Mouse (Mus musculus) liver, postnatal 0 days (tissue): ENCODE results near the gene Selenoo. TPM values are rescaled to one million over a fixed set of nuclear protein-coding genes. Genes with fewer than 3 reads are reported as not detected.

Experiments used
- ATAC-seq: fragments of 200-750 bp; cut with Nextera tagmentation; 2 replicates; pipeline ENCODE4 v1.8.0; 2017; ENCODE audit warnings: mild to moderate bottlenecking, moderate library complexity
- DNase-seq: peaks from one replicate; pipeline ENCODE4 v3.0.0-alpha.2; 2016
- H3K27ac ChIP-seq: fragments of 300-500 bp; sonication (generic); 2 replicates; pipeline ENCODE4 v1.5.1; 2014; ENCODE audit warnings: antibody characterized with exemption, moderate library complexity, mild to moderate bottlenecking, low read depth
- H3K27me3 ChIP-seq: fragments of 300-500 bp; sonication (generic); 2 replicates; pipeline ENCODE4 v1.6.1; 2014; ENCODE audit warnings: low read length, control low read depth, mixed read lengths; ENCODE audit not compliant: insufficient read depth
- H3K36me3 ChIP-seq: fragments of 300-500 bp; sonication (generic); replicated peaks from 2 replicates; pipeline ENCODE4 v1.6.1; 2014; ENCODE audit warnings: mild to moderate bottlenecking, control low read depth, low read length, moderate library complexity, mixed read lengths; ENCODE audit not compliant: insufficient read depth
- H3K4me1 ChIP-seq: fragments of 300-500 bp; sonication (generic); 2 replicates; pipeline ENCODE4 v1.6.1; 2014; ENCODE audit warnings: antibody characterized with exemption, mild to moderate bottlenecking, control low read depth; ENCODE audit not compliant: insufficient read depth
- H3K4me2 ChIP-seq: fragments of 300-500 bp; sonication (generic); 2 replicates; pipeline ENCODE4 v1.6.1; 2014; ENCODE audit warnings: low read depth, mild to moderate bottlenecking, low read length, moderate library complexity, mixed read lengths
- H3K4me3 ChIP-seq: fragments of 300-500 bp; sonication (generic); 2 replicates; pipeline ENCODE4 v1.5.1; 2014; ENCODE audit warnings: low read depth, low read length
- H3K9ac ChIP-seq: fragments of 300-500 bp; sonication (generic); replicated peaks from 2 replicates; pipeline ENCODE4 v1.6.1; 2014; ENCODE audit warnings: mild to moderate bottlenecking, moderate library complexity
- H3K9me3 ChIP-seq: fragments of 300-500 bp; sonication (generic); 2 replicates; pipeline ENCODE4 v1.6.1; 2016; ENCODE audit warnings: mild to moderate bottlenecking, control low read depth, low read length, mixed read lengths
- CTCF ChIP-seq: sonication (generic); IDR thresholded peaks from 2 replicates; pipeline ENCODE4 v1.5.1; 2016; ENCODE audit warnings: antibody characterized with exemption, low read depth
- EP300 ChIP-seq: IDR thresholded peaks from 2 replicates; pipeline ENCODE4 v1.6.1; 2016; ENCODE audit warnings: antibody characterized with exemption, low read depth, mild to moderate bottlenecking
- WGBS: fragments of 180-500 bp; shearing (Covaris S2); extraction: QIAGEN DNeasy Blood & Tissue Kit; methylation state at CpG from one replicate; pipeline ENCODE4 v1.1.7; 2014; ENCODE audit not compliant: insufficient replicate concordance; 5-methylcytosine and 5-hydroxymethylcytosine counted together
- polyA plus RNA-seq: library from polyadenylated mRNA; unstranded; fragments of >200 nt; fragmentation: Nextera tagmentation; extraction: Ambion mirVana; gene quantifications from 2 replicates; pipeline ENCODE4 v1.2.1, GENCODE M21; 2015

The Selenoo gene
- polyA plus RNA-seq, 1 experiment from 2014 or later, result 14.3 TPM

- no peak for DNase-seq
- H3K4me3 ChIP-seq, result no peak overlapping the region
- H3K27me3 ChIP-seq, result peaks cover 58% of the 10 kb centered on the region
- H3K4me2 ChIP-seq, result no peak overlapping the region
- no peak for ATAC-seq
- TF ChIP-seq CTCF, result no peak
- TF ChIP-seq EP300, result no peak
- no peak overlapping the region for H3K27ac ChIP-seq
- no peak overlapping the region for H3K9ac ChIP-seq
- H3K36me3 ChIP-seq, result no peaks in the 10 kb centered on the region
- no peaks in the 10 kb centered on the region for H3K9me3 ChIP-seq
- H3K4me1 ChIP-seq, result peaks cover 3% of the 10 kb centered on the region; the same call in 1 of the 2 replicates
- 79% methylated on average over 5 of the region's 5 CpGs for WGBS
Measured at GRCm38 (mm10) chr15:89064891-89065290, 24.0 kb upstream of the Selenoo start.

- no peak for DNase-seq
- Histone ChIP-seq H3K36me3 (no peaks in the 10 kb centered on the region), H3K9me3 (no peaks in the 10 kb centered on the region), H3K4me3 (no peak overlapping the region), H3K4me2 (no peak overlapping the region), H3K27me3 (peaks cover 35% of the 10 kb centered on the region), H3K4me1 (peaks cover 3% of the 10 kb centered on the region; the same call in 1 of the 2 replicates), H3K27ac (no peak overlapping the region), H3K9ac (no peak overlapping the region)
- no peak for ATAC-seq
- WGBS, result 26% methylated on average over 35 of the region's 35 CpGs
- no peak for TF ChIP-seq CTCF
- TF ChIP-seq EP300, result no peak
Measured at GRCm38 (mm10) chr15:89067609-89068008, 21.3 kb upstream of the Selenoo start.

DNA sequence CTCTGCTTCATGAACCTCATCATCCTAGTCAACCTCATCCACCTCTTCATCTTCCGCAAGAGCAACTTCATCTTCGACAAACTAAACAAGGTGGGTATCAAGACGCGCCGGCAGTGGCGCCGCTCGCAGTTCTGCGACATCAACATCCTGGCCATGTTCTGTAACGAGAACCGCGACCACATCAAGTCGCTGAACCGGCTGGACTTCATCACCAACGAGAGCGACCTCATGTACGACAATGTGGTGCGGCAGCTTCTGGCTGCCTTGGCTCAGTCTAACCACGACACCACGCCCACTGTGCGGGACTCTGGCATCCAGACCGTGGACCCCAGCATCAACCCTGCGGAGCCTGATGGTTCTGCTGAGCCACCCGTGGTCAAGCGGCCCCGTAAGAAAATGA, 20.7 kb upstream of the Selenoo start:
- Histone ChIP-seq H3K27me3 (peaks cover 34% of the 10 kb centered on the region), H3K9ac (no peak overlapping the region), H3K4me2 (no peak overlapping the region), H3K9me3 (no peaks in the 10 kb centered on the region), H3K4me3 (no peak overlapping the region), H3K36me3 (no peaks in the 10 kb centered on the region), H3K4me1 (peaks cover 3% of the 10 kb centered on the region; the same call in 1 of the 2 replicates), H3K27ac (no peak overlapping the region)
- WGBS, result 34% methylated on average over 26 of the region's 26 CpGs
- DNase-seq (no peak), ATAC-seq (no peak)
- no peak for TF ChIP-seq EP300
- TF ChIP-seq CTCF, result no peak

- TF ChIP-seq CTCF (no peak), EP300 (no peak)
- no peak overlapping the region for H3K27ac ChIP-seq
- H3K9ac ChIP-seq, result no peak overlapping the region
- no peaks in the 10 kb centered on the region for H3K36me3 ChIP-seq
- 80% methylated on average over 19 of the region's 19 CpGs for WGBS
- peaks cover 3% of the 10 kb centered on the region; the same call in 1 of the 2 replicates for H3K4me1 ChIP-seq
- H3K4me2 ChIP-seq, result no peak overlapping the region
- no peak overlapping the region for H3K4me3 ChIP-seq
- ATAC-seq (no peak), DNase-seq (no peak)
- H3K27me3 ChIP-seq, result peaks cover 32% of the 10 kb centered on the region
- H3K9me3 ChIP-seq, result no peaks in the 10 kb centered on the region
Measured at GRCm38 (mm10) chr15:89069336-89069840, 19.5 kb upstream of the Selenoo start.

- Histone ChIP-seq H3K9ac (no peak overlapping the region), H3K27me3 (peaks cover 30% of the 10 kb centered on the region), H3K9me3 (no peaks in the 10 kb centered on the region), H3K4me1 (peaks cover 11% of the 10 kb centered on the region), H3K4me2 (no peak overlapping the region), H3K4me3 (no peak overlapping the region), H3K27ac (no peak overlapping the region), H3K36me3 (no peaks in the 10 kb centered on the region)
- ATAC-seq (no peak), DNase-seq (no peak)
- TF ChIP-seq CTCF, result no peak
- TF ChIP-seq EP300, result no peak
- 70% methylated on average over 24 of the region's 24 CpGs for WGBS
Measured at GRCm38 (mm10) chr15:89070606-89071005, 18.3 kb upstream of the Selenoo start.

DNA sequence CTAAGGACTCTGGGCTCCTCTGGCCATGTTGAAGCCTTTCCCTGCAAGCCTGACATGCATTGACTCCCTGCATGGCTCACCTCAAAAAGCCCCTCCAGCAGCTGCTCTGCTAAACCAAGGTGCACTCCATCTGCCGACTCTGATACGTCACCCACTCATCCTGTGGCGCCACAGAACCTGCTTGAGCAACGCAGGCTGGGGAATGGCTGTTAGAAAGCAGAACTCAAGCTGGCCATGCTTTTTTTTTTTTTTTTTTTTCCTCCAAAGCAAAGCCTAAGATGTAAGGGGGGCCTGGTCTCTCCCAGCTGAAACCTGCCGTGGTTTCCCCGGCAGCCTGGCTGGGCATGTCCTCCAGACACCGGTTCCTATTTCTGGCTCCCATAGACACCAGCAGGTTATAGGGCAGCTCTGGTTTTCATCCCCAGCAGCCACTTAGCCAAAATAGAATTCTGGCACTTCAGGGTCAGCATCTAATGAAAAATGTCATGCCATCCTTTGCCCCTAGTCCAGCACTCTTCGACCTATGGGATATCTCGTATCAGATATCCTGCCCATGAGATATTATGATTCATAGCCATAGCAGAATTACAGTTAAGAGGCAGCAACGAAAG, 14.8 kb upstream of the Selenoo start:
- no peak overlapping the region for H3K9ac ChIP-seq
- H3K27ac ChIP-seq, result 0 out of 2 replicates have a peak overlapping the region, but pooled peaks have one; percentile 6
- peaks cover 36% of the 10 kb centered on the region for H3K4me1 ChIP-seq
- 0 out of 2 replicates have a peak, but pooled peaks cover 3% of the 10 kb centered on the region for H3K27me3 ChIP-seq
- 0 out of 2 replicates have a peak overlapping the region, but pooled peaks have one; percentile 18 for H3K4me2 ChIP-seq
- DNase-seq (peak; percentile 49), ATAC-seq (no peak)
- no peaks in the 10 kb centered on the region for H3K9me3 ChIP-seq
- TF ChIP-seq CTCF (no peak), EP300 (no peak)
- H3K4me3 ChIP-seq, result no peak overlapping the region
- 55% methylated on average over 10 of the region's 10 CpGs for WGBS
- no peaks in the 10 kb centered on the region for H3K36me3 ChIP-seq
